Mouse (Mus musculus) lung, postnatal 4 days (tissue): ENCODE results near the gene S100pbp.

ENCODE experiments used
- DNase-seq, 2 experiments: peaks; one replicate each; pipeline ENCODE4 v3.0.0; 2021

The S100pbp gene

DNA sequence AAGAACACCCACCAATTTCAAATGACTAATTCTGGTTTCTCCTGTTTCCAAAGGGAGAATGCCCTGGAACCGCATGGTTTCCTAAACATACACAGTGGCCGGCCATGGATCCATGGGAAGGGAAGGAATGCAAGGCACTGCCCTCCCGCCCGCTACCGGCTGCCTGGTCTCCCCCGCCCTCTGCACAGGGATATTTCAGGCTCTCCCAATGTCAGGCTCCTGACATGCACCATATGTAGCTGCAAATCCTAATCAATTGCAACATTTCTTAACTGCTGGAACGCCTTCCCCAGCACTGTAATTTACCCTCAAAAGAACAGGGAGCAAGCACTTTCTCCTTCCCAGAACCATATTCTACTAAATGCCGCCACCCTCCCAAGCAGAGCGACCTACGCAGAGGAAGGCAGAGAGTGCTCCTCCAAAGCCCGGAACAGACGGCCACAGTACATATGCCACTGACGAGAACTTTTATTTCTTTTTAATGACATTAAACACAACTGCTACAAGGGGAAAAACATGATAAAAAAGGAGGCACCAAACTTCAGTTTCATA lies 41.9 kb downstream of the S100pbp start:
- DNase-seq = peak; percentile 31 to 76

GRCm38 (mm10) chr4:129146392-129146791 lies 43.1 kb downstream of the S100pbp start:
- no peak for DNase-seq

GRCm38 (mm10) chr4:129145943-129146342 lies 43.6 kb downstream of the S100pbp start:
- no peak for DNase-seq

- no peak for DNase-seq
Measured at GRCm38 (mm10) chr4:129145411-129145810, 44.1 kb downstream of the S100pbp start.

GRCm38 (mm10) chr4:129144401-129145367 lies 44.8 kb downstream of the S100pbp start:
- DNase-seq = no peak

DNA sequence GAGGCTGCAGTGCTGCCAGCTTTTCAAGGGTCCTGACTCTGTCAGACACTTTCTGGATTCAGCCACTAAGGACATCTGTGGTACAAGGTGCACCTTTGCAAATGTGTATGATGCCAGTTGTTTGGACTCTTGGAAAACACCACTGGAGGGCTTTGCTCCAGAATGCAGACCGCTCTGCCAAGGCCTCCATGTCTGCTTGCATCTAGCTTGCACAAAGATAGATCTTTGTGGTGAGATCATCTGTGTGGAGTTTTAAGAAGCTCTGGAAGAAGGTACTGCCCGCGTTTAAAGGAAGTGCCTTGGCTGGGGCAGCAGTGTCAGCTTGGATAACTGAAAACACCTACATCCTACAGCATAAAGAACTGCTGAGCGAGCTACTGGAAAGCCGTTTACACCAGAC lies 46.0 kb downstream of the S100pbp start:
- no peak for DNase-seq

DNA sequence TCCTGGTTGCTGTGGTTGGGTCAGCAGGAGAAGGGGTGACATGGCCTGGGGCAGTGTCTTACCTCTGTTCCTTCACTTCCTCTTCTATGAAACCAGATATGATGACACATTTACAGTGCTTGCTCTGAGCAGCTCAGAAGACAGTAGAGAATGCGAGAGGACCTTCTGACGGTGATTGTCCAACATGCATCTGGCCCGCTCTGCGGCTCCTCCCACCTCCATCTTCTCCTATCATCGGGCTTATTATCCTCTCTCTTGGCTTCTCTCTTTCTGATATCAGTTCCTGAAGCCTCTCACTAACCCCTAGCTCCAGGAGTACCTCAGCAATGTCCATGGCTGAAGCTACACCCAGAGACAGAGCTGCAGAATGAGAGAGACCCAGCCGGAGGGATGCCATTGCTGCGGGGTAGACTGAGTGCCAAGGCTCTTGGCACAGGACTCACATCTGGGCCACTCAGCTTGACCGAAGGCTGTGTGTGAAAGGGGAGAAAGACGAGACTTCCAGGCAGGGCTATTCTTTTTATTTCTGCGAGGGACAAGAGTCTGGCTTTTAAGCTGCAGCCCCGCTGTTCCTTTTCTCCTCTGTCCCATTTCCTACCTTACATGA lies 47.0 kb downstream of the S100pbp start:
- no peak for DNase-seq

GRCm38 (mm10) chr4:129141560-129142438 lies 47.7 kb downstream of the S100pbp start:
- DNase-seq = no peak

DNA sequence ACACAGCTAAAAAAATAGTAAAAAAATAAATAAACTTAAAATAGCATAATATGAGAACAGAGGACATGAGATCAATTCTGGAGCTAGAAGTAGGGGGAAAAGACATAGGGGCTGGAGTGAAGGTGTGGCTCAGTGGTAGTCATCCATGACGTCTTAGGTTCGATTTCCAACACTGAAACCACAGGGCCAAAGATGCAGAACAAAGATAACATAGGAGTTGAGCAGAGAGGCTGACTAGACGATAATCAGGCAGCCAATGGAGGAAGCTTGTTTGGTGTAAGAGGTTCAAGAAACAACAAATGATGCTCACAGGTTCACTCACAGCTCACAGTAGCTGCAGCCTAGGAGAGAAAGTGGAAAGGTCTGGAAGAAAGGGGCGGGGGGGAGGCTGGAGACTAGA lies 48.7 kb downstream of the S100pbp start:
- DNase-seq = no peak

DNA sequence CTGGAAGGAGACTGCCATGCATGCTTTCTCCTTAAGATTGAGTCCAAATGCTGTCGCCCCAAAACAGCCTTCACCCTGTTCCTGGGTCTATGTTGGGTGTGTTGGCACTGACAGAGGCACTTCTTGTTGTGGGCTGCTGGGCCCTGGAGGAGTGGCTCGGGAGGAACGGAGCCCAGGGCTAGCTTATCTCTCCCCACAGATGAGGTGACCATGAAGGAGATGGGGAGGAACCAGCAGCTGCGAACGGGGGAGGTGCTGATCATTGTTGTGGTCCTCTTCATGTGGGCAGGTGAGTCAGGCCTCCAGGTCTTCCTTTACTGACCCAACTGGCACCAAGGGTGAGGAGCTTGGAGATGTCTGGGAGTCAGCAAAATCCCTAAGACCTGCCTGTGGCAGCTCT lies 49.9 kb downstream of the S100pbp start:
- no peak for DNase-seq

GRCm38 (mm10) chr4:129137392-129138321 lies 51.9 kb downstream of the S100pbp start:
- DNase-seq = no peak

- DNase-seq = no peak
Measured at GRCm38 (mm10) chr4:129136579-129137391, 52.7 kb downstream of the S100pbp start, which contains the start of gene Fndc5. Gene Fndc5 (plus strand): TSS chr4:129136999.

DNA sequence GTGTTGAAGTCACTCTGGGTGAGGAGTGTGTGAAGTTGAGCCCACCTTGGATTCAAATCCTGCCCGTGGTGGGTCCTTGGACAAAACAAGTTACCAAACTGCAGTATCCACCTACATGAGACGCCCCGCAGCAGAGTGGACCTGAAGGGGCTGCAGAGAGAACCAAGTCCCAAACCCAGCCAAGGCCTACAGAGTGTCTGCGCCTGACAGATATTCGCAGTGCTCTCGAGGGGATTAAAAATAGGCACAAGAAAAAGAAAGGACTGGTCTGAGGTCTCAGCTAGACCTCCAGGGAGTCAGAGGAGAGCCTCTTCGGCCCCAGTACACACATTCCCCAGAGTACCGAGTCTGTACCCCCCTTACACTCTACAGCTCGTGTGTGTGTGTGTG lies 53.3 kb downstream of the S100pbp start:
- DNase-seq = no peak

DNA sequence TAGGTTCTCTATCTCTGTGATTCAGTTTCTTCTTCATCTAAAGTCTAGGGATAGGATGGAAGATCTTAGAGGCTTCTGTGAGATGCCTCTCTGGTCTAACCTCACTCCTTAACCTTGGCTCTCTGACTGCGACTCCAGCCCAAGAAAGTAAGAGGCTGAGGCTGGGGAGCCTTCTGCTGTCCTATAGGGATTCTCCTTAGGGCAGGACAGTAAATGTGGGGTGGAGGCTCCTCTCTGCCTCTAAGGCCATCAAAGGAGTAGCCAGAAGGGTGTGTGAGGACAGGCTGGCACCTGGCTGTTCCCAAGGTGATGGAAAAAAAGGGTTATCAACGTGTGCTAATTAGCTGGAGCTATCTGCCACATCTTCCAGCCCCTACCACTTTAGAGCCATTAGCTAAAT lies 53.9 kb downstream of the S100pbp start:
- DNase-seq = no peak

DNA sequence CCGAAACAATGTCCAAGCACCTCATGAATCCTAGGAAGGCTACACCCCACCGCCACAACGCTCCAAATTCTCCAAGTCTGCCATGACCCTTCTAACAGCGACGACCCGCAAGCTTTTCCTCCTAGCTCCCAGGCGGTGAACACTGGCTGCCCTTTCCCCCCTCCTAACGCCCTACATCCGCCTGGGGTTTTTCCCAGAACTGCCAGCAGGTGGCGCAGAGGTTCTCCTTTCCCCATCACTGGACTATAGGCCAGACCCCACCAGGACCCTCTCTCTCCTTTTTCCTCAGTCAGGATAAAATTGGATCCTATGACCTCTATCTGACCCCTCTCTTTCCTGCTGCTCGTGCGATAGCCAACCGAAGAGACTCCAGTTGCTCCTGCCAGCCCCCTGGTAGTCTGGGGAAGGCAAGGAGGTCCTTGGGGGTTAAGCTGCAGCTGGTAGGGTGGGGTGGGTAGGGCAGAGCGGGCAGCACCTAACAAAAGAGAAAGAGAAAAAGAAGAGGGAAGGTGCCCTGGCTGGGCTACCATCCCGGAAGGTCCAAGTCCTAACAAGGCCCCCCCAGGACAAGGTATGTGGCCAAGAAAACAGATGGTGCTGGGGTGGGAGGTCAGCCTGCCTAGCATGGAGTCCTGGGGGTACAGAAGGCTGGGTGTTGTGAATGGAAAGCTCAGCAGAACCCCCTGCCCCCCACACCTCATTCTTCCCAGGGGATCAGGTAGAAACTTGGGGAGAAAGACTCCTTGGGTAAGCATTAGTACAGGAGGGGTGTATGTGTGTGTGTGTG lies 54.5 kb downstream of the S100pbp start:
- DNase-seq = peak; percentile 70 to 80

- DNase-seq = peak in 1 of 2 experiments; percentile 29
Measured at GRCm38 (mm10) chr4:129130755-129131303, 58.7 kb downstream of the S100pbp start.

DNA sequence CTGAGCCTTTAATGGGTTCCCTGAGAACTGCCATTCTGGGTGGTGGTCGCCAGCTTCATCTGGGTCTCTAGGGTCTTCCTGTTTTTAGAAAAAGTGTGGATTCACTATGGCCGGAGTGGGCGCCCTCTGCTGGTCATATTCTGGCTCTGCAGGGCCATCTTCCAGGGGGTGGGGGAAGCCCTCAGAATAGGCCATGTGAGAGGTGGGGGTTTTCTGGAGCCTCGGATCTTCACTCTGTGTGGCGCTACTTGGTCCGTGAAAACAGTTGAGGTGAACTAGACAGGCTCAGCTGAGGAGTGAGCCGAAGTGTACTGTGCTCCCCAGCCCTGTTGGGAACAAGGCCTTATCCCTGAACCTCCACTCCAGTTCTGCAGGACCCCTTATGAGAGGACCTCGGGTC lies 59.4 kb downstream of the S100pbp start:
- peak; percentile 43 to 55 for DNase-seq

DNA sequence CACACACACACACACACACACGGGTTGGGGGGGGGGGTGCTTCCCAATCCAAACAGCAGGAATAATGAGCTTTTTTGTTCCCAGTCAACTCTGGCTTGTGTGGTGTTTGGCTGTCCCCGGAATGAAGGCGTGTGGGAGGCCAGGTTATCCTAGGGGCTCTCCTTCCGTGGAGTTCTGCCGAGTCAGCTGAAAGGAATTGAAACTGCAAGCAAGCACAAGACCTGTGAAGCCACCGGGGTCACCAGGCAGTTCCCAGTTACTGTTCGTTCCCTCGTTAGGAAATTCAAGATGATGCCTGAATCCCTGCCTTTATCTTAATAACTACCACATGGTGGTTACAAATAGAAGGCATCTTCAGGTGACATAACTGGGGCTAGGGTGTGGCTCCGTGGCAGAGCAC lies 60.1 kb downstream of the S100pbp start:
- no peak for DNase-seq

- DNase-seq = no peak
Measured at GRCm38 (mm10) chr4:129128582-129129338, 60.8 kb downstream of the S100pbp start.
